Mouse (Mus musculus) monocyte, adult 5-6 weeks (primary cell): ENCODE data around the gene Mark4. TPM values are rescaled to one million over a fixed set of nuclear protein-coding genes. Genes with fewer than 3 reads are reported as not detected.
A peak's percentile ranks its signal among the peaks of the same experiment; 100 is the strongest.

ENCODE experiments used
- ATAC-seq: fragments of 153-309, 156-312 bp; replicated peaks from 2 replicates; pipeline ENCODE4 v1.8.0; 2017; ENCODE audit warnings: mild to moderate bottlenecking; ENCODE audit not compliant: low TSS enrichment, insufficient number of reproducible peaks, severe bottlenecking, poor library complexity, low FRiP score
- total RNA-seq: library from RNA; stranded (forward); fragments of 200-1000, 200-491, 200-594 nt; gene quantifications from 3 replicates; pipeline ENCODE4 v1.2.3, GENCODE M21; 2017

Gene Mark4
- total RNA-seq, 1 experiment from 2014 or later: 9.6 TPM

GRCm38 (mm10) chr7:19473875-19474443 lies 15.3 kb upstream of the Mark4 start:
- no peak for ATAC-seq

GRCm38 (mm10) chr7:19472403-19472802 lies 13.8 kb upstream of the Mark4 start:
- ATAC-seq: peak; percentile 66

- no peak for ATAC-seq
These were observed 11.7 kb upstream of the Mark4 start for GRCm38 (mm10) chr7:19470308-19470707.

- ATAC-seq: no peak
These were observed 10.8 kb upstream of the Mark4 start for GRCm38 (mm10) chr7:19469404-19469803.

GRCm38 (mm10) chr7:19468279-19468678 lies 9.7 kb upstream of the Mark4 start:
- ATAC-seq: no peak

GRCm38 (mm10) chr7:19467638-19468037 lies 9.0 kb upstream of the Mark4 start:
- no peak for ATAC-seq

GRCm38 (mm10) chr7:19466602-19467145 lies 8.1 kb upstream of the Mark4 start:
- no peak for ATAC-seq

GRCm38 (mm10) chr7:19464367-19465307 lies 6.0 kb upstream of the Mark4 start:
- ATAC-seq: no peak

- ATAC-seq: no peak
These were observed 4.3 kb upstream of the Mark4 start, which contains the start of gene Exoc3l2 for GRCm38 (mm10) chr7:19462884-19463381. Exoc3l2 (plus strand) TSS chr7:19463331.

- ATAC-seq: no peak
These were observed 3.8 kb upstream of the Mark4 start for GRCm38 (mm10) chr7:19462443-19462842.

GRCm38 (mm10) chr7:19461488-19461887 lies 2.9 kb upstream of the Mark4 start:
- peak; percentile 72 for ATAC-seq

- ATAC-seq: no peak
These were observed 1.9 kb upstream of the Mark4 start for GRCm38 (mm10) chr7:19460500-19460899.

GRCm38 (mm10) chr7:19459144-19459870 lies 686 bp upstream of the Mark4 start:
- ATAC-seq: no peak

GRCm38 (mm10) chr7:19458072-19458486 lies 542 bp downstream of the Mark4 start:
- ATAC-seq: no peak

GRCm38 (mm10) chr7:19457414-19458071 lies 1.1 kb downstream of the Mark4 start:
- no peak for ATAC-seq

GRCm38 (mm10) chr7:19456628-19457027 lies 2.0 kb downstream of the Mark4 start:
- ATAC-seq: no peak

GRCm38 (mm10) chr7:19455819-19456495 lies 2.7 kb downstream of the Mark4 start:
- no peak for ATAC-seq

- ATAC-seq: no peak
These were observed 3.4 kb downstream of the Mark4 start for GRCm38 (mm10) chr7:19455186-19455585.
